Mouse (Mus musculus): Measurements from ENCODE around the gene Npdc1. TPM values are rescaled to one million over a fixed set of nuclear protein-coding genes. Genes with fewer than 3 reads are reported as not detected.
A peak's percentile ranks its signal among the peaks of the same experiment; 100 is the strongest.

Gene Npdc1
- polyA plus RNA-seq, 1 experiment from 2014 or later: 53.7 TPM

DNA sequence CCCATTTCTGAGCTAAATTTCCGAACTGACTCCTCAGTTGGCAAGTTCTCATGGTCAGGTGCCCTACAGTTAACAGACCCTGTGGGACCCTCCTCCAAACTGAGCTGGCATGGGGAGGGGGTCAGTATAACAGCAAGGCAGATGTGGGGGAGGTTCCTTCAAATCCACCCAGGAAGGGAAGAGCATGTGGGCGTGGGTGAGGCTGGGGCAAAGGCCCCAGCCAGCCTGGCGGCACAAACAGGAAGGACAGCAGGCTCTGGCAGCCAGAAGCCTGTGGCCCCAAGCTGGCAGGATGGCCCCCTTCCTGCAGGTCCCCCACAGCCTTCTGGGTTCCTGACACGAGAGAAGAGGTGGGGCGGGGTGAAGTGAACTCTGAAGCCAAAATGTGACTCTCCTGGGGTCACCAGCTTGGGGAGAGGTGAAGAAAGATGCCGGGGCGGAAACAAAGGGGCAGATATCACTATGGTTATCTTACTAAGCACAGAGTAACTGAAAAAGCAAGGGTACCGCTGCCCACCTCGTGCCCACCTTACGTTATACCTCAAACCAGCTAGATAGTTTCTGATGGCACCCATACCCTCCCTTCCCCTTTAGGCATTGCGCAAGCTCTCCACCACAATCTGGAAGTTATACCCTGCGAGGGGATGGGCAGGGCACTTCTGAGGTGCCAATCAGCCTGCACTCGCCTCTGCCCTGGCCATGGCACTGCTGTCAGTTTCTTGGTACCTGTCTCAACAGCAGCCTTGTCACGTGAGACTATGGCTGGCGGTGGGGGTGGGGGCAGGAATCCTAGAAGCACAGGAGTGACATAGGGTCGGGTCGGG lies 23.6 kb downstream of the Npdc1 start, which contains the start of gene Fut7:
Gene Fut7, plus strand, starts transcription at position 681 of the 824 bp plus-strand sequence.
- Histone ChIP-seq H3K27me3 (ENCODE audit: control insufficient read depth, insufficient read depth, low read length) (peaks cover 5% of the 10 kb centered on the region; the same call in 1 of the 2 replicates), H3K4me2 (replicated peaks; ENCODE audit: low read depth, low read length) (no peak within 1 kb of the TSS), H3K4me1 (ENCODE audit: control insufficient read depth, insufficient read depth, low read length) (no peaks in the 10 kb centered on the region), H3K9ac (replicated peaks; ENCODE audit: low read depth, low read length) (no peak within 1 kb of the TSS), H3K9me3 (ENCODE audit: control insufficient read depth, low read depth, low read length) (no peaks in the 10 kb centered on the region), H3K36me3 (ENCODE audit: control insufficient read depth, insufficient read depth, low read length) (no peaks in the 10 kb centered on the region), H3K27ac (ENCODE audit: low read length) (no peak within 1 kb of the TSS), H3K4me3 (ENCODE audit: low read depth, low read length) (no peak within 1 kb of the TSS)
- no peak for ATAC-seq (ENCODE audit: insufficient number of reproducible peaks, insufficient read depth, low FRiP score, low read depth)
- 64% methylated on average over 17 of the region's 17 CpGs for WGBS

DNA sequence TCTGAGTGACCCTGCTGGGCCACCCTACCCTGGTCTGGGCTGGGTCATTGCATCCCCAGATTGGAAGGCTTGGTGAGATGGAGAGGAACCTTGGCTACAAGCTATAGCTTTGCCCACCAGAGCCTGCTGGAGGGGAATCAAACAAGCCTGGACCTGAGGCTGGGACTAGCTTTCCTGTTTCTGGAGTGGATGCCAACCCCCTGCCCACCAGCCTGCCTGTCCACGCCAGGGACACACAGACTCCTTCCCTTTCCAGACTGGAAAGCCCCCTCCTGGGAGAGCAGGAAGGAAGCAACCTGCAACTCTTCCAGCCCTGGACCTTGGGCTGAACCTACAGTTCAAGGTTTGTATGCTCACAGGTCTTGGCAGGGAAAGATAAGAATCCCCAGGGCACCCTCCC lies 24.5 kb downstream of the Npdc1 start:
- Histone ChIP-seq H3K9ac (replicated peaks; ENCODE audit: low read depth, low read length) (no peak overlapping the region), H3K27ac (ENCODE audit: low read length) (no peak overlapping the region), H3K4me3 (ENCODE audit: low read depth, low read length) (no peak overlapping the region), H3K27me3 (ENCODE audit: control insufficient read depth, insufficient read depth, low read length) (peaks cover 5% of the 10 kb centered on the region; the same call in 1 of the 2 replicates), H3K4me1 (ENCODE audit: control insufficient read depth, insufficient read depth, low read length) (no peaks in the 10 kb centered on the region), H3K4me2 (replicated peaks; ENCODE audit: low read depth, low read length) (no peak overlapping the region), H3K9me3 (ENCODE audit: control insufficient read depth, low read depth, low read length) (no peaks in the 10 kb centered on the region), H3K36me3 (ENCODE audit: control insufficient read depth, insufficient read depth, low read length) (no peaks in the 10 kb centered on the region)
- ATAC-seq (ENCODE audit: insufficient number of reproducible peaks, insufficient read depth, low FRiP score, low read depth): no peak
- 64% methylated on average over 1 of the region's 1 CpGs for WGBS

DNA sequence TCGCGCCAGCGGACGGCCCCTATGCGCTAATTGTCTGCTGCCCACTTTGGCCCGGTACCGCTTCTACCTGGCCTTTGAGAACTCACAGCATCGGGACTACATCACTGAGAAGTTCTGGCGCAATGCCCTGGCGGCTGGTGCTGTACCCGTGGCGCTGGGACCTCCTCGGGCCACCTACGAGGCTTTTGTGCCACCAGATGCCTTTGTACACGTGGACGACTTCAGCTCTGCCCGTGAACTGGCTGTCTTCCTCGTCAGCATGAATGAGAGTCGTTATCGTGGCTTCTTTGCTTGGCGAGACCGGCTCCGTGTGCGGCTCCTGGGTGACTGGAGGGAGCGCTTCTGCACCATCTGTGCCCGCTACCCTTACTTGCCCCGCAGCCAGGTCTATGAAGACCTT lies 26.3 kb downstream of the Npdc1 start:
- Histone ChIP-seq H3K4me3 (ENCODE audit: low read depth, low read length) (no peak overlapping the region), H3K9me3 (ENCODE audit: control insufficient read depth, low read depth, low read length) (no peaks in the 10 kb centered on the region), H3K36me3 (ENCODE audit: control insufficient read depth, insufficient read depth, low read length) (no peaks in the 10 kb centered on the region), H3K27me3 (ENCODE audit: control insufficient read depth, insufficient read depth, low read length) (peaks cover 5% of the 10 kb centered on the region; the same call in 1 of the 2 replicates), H3K27ac (ENCODE audit: low read length) (no peak overlapping the region), H3K4me2 (replicated peaks; ENCODE audit: low read depth, low read length) (no peak overlapping the region), H3K4me1 (ENCODE audit: control insufficient read depth, insufficient read depth, low read length) (no peaks in the 10 kb centered on the region), H3K9ac (replicated peaks; ENCODE audit: low read depth, low read length) (no peak overlapping the region)
- ATAC-seq (ENCODE audit: insufficient number of reproducible peaks, insufficient read depth, low FRiP score, low read depth): no peak
- 48% methylated on average over 27 of the region's 27 CpGs for WGBS

DNA sequence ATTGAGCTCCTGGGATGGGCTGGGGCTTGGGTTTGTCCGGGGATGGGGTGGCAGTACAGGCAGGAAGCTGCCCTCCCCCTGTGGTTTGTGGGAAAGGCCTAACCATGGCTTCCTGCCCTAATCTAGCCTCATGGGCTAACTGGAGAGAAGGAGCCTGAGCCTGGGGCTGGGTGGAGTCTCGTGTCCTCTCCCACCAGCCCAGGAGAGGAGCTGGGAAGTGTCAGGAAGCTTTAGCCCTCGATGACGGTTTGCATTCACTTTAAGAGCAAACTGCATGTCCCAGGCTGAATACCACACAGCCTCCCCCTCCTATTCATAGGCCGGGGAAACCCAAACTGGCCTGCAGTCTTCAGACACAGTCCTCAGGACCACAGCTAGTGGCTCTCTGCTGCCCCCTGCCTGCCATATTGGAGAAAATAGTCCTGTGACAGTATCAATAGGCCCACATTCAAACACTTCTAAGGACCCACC lies 27.6 kb downstream of the Npdc1 start:
- peaks cover 5% of the 10 kb centered on the region; the same call in 1 of the 2 replicates for H3K27me3 ChIP-seq (ENCODE audit: control insufficient read depth, insufficient read depth, low read length)
- H3K27ac ChIP-seq (ENCODE audit: low read length): no peak overlapping the region
- H3K4me1 ChIP-seq (ENCODE audit: control insufficient read depth, insufficient read depth, low read length): no peaks in the 10 kb centered on the region
- no peak overlapping the region for H3K4me3 ChIP-seq (ENCODE audit: low read depth, low read length)
- no peak overlapping the region for H3K9ac ChIP-seq (replicated peaks; ENCODE audit: low read depth, low read length)
- H3K36me3 ChIP-seq (ENCODE audit: control insufficient read depth, insufficient read depth, low read length): no peaks in the 10 kb centered on the region
- no peaks in the 10 kb centered on the region for H3K9me3 ChIP-seq (ENCODE audit: control insufficient read depth, low read depth, low read length)
- WGBS: 28% methylated on average over 5 of the region's 5 CpGs
- H3K4me2 ChIP-seq (replicated peaks; ENCODE audit: low read depth, low read length): no peak overlapping the region
- ATAC-seq (ENCODE audit: insufficient number of reproducible peaks, insufficient read depth, low FRiP score, low read depth): no peak

DNA sequence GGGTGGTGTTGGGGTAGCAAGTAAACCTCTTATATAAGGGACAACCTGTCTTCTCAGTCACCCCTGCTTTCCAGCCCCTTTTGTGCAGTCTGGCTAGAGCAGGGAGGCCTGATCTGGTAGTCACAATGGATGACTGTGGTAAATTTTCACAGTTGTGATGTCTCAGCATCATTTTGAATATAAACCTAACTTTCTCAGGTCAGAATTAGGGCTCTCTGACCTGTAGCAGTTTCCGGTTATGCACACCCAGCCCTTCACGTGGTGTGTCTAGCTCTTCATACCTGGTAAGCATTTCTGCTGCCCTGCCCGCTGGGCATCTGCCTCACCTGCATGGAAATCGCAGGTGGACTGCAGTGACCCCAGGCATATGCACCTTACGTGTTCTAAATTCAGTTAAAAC lies 28.1 kb downstream of the Npdc1 start:
- Histone ChIP-seq H3K36me3 (ENCODE audit: control insufficient read depth, insufficient read depth, low read length) (no peaks in the 10 kb centered on the region), H3K9ac (replicated peaks; ENCODE audit: low read depth, low read length) (no peak overlapping the region), H3K9me3 (ENCODE audit: control insufficient read depth, low read depth, low read length) (no peaks in the 10 kb centered on the region), H3K4me1 (ENCODE audit: control insufficient read depth, insufficient read depth, low read length) (no peaks in the 10 kb centered on the region), H3K27me3 (ENCODE audit: control insufficient read depth, insufficient read depth, low read length) (peaks cover 5% of the 10 kb centered on the region; the same call in 1 of the 2 replicates), H3K27ac (ENCODE audit: low read length) (no peak overlapping the region), H3K4me3 (ENCODE audit: low read depth, low read length) (no peak overlapping the region), H3K4me2 (replicated peaks; ENCODE audit: low read depth, low read length) (no peak overlapping the region)
- no peak for ATAC-seq (ENCODE audit: insufficient number of reproducible peaks, insufficient read depth, low FRiP score, low read depth)
- WGBS: 89% methylated on average over 5 of the region's 5 CpGs

DNA sequence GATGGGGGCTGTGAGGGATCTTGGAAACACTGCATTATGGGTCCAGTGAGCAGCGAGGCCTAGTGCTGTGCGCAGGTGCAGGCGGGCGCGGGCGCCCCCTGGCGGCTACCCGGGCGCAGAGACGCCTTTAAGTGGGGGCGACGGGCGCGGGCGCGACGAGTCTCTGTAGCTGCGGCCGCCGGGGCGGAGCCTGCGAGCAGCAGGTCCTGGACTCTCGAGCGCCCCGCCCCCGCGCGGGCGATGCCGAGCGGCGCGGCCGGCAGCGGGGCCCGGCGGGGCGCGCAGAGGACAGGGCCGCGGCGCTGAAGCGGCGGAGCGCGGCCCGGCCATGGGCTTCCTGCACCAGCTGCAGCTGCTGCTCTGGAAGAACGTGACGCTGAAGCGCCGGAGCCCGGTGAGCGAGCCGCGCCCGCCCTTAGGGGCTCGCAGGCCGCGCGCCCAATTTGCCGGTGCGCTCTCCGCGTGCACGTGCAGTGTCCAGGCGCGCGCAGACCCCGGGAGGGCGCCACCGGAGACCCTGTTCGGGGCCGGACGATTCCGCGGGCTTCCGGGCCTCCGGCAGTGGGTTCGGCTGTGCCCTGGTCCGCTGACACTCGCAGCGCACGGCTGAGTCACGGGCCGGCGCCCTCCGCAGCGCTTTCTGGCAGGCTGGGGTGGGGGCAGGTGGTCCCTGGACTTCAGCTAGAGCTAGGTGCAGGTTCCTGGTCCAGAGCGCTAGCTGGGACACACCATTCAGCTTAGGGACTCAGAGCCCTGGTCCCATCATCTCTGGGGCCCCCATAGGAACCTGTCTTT lies 29.5 kb downstream of the Npdc1 start, which contains the start of gene Abca2:
Gene Abca2, plus strand, starts transcription at position 262 of the 795 bp plus-strand sequence.
- H3K4me1 ChIP-seq (ENCODE audit: control insufficient read depth, insufficient read depth, low read length): no peaks in the 10 kb centered on the region
- peak within 1 kb of the TSS; percentile 60 for H3K9ac ChIP-seq (replicated peaks; ENCODE audit: low read depth, low read length)
- peaks cover 5% of the 10 kb centered on the region; the same call in 1 of the 2 replicates for H3K27me3 ChIP-seq (ENCODE audit: control insufficient read depth, insufficient read depth, low read length)
- WGBS: under 1% methylated on average over 80 of the region's 89 CpGs
- no peak within 1 kb of the TSS for H3K27ac ChIP-seq (ENCODE audit: low read length)
- peak within 1 kb of the TSS; percentile 68 for H3K4me3 ChIP-seq (ENCODE audit: low read depth, low read length)
- H3K4me2 ChIP-seq (replicated peaks; ENCODE audit: low read depth, low read length): peak within 1 kb of the TSS; percentile 94
- no peaks in the 10 kb centered on the region for H3K9me3 ChIP-seq (ENCODE audit: control insufficient read depth, low read depth, low read length)
- no peaks in the 10 kb centered on the region for H3K36me3 ChIP-seq (ENCODE audit: control insufficient read depth, insufficient read depth, low read length)
- peak; percentile 89 for ATAC-seq (ENCODE audit: insufficient number of reproducible peaks, insufficient read depth, low FRiP score, low read depth)

DNA sequence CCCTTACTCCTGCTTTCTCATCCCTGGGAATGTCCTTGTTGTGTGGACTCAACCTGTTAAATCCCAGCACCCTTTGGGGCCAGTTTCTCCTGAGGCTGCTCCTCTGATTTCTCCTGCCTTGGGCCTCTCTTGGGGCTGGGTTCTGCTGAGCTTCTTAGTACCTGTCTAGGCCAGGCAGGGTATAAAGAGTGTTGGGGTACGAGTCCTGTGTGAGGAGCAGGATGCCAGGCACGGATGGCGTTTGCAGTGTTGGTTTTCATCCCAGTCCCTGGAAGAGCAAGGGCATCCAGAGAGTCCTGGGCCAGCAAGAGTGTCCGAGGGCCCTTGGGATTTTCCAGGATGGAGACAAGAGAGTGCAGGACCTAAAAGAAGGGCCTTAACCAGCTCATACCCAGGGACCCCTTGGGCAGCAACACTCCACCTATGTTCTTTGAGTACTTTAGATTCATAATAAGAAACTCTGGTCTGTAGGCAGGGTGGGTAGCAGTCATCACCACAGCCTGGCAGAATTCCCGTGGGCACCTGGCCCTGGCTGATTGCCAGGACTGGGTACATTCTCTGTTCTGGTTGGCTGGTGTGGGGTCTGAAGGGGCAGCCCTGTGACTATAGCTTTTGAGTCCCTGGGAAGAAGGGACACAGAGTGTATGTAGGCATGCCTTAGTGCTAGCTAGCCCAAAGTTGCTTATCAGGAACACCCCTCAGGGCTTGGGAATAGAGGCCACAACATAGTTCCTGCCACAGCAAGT lies 30.5 kb downstream of the Npdc1 start:
- Histone ChIP-seq H3K36me3 (ENCODE audit: control insufficient read depth, insufficient read depth, low read length) (no peaks in the 10 kb centered on the region), H3K4me1 (ENCODE audit: control insufficient read depth, insufficient read depth, low read length) (no peaks in the 10 kb centered on the region), H3K9me3 (ENCODE audit: control insufficient read depth, low read depth, low read length) (no peaks in the 10 kb centered on the region), H3K27ac (ENCODE audit: low read length) (no peak overlapping the region), H3K4me2 (replicated peaks; ENCODE audit: low read depth, low read length) (peak overlapping the region; percentile 94; the same call in 1 of the 2 replicates), H3K9ac (replicated peaks; ENCODE audit: low read depth, low read length) (no peak overlapping the region; the same call in 1 of the 2 replicates), H3K27me3 (ENCODE audit: control insufficient read depth, insufficient read depth, low read length) (peaks cover 5% of the 10 kb centered on the region; the same call in 1 of the 2 replicates), H3K4me3 (ENCODE audit: low read depth, low read length) (no peak overlapping the region)
- 71% methylated on average over 5 of the region's 5 CpGs for WGBS
- no peak for ATAC-seq (ENCODE audit: insufficient number of reproducible peaks, insufficient read depth, low FRiP score, low read depth)
